Mouse (Mus musculus) bone marrow, adult 2 months (tissue): ENCODE measurements around the gene Npw. TPM values are rescaled to one million over a fixed set of nuclear protein-coding genes. Genes with fewer than 3 reads are reported as not detected.

ENCODE experiments used
- H3K27ac ChIP-seq: fragments of 200-500 bp; 2 replicates; pipeline ENCODE4 v1.5.1; 2012; ENCODE audit warnings: low read depth, mild to moderate bottlenecking, control low read depth, inconsistent platforms, low read length; ENCODE audit not compliant: control insufficient read depth, poor library complexity, insufficient read depth
- H3K4me1 ChIP-seq: fragments of 200-500 bp; 2 replicates; pipeline ENCODE4 v1.6.1; 2011; ENCODE audit warnings: low read length; ENCODE audit not compliant: control insufficient read depth, insufficient read depth
- H3K4me3 ChIP-seq: fragments of 200-500 bp; replicated peaks from 2 replicates; pipeline ENCODE3; 2011; ENCODE audit warnings: mild to moderate bottlenecking, low read depth, low read length, control low read depth; ENCODE audit not compliant: control insufficient read depth
- CTCF ChIP-seq: fragments of 200-500 bp; IDR thresholded peaks from 2 replicates; pipeline ENCODE4 v1.5.1; 2011; ENCODE audit warnings: low read length, control low read depth; ENCODE audit not compliant: control insufficient read depth, insufficient read depth
- POLR2A ChIP-seq: fragments of 200-500 bp; IDR thresholded peaks from 2 replicates; pipeline ENCODE4 v1.6.1; 2011; ENCODE audit warnings: low read depth, mild to moderate bottlenecking, control low read depth, low read length, borderline replicate concordance; ENCODE audit not compliant: control insufficient read depth
- WGBS: fragments of 180-500 bp; shearing (Covaris S2); methylation state at CpG from one replicate; pipeline ENCODE4 v1.1.7; 2018; 5-methylcytosine and 5-hydroxymethylcytosine counted together
- polyA plus RNA-seq: library from polyadenylated mRNA; stranded (reverse); fragments of >200 nt; gene quantifications from 2 replicates; pipeline ENCODE4 v1.2.4, GENCODE M21; 2011; ENCODE audit warnings: low replicate concordance; ENCODE audit not compliant: missing spikeins, insufficient read depth, insufficient read length

The Npw gene
- polyA plus RNA-seq, 1 experiment, result not detected

- H3K27ac ChIP-seq, result no peak overlapping the region
- no peak for TF ChIP-seq CTCF
- no peak for TF ChIP-seq POLR2A
- WGBS, result 48% methylated on average over 5 of the region's 5 CpGs
These were observed 39.7 kb upstream of the Npw start for GRCm38 (mm10) chr17:24697985-24698384.

GRCm38 (mm10) chr17:24696011-24696697 lies 37.9 kb upstream of the Npw start, which contains the start of the genes Gfer and Noxo1:
TSS of gene Gfer (minus strand) at chr17:24696156.
TSS of gene Noxo1 (plus strand) at chr17:24696234.
- peak within 1 kb of the TSS; percentile 83 for H3K27ac ChIP-seq
- no peaks in the 10 kb centered on the region; the same call in 1 of the 2 replicates for H3K4me1 ChIP-seq
- H3K4me3 ChIP-seq, result peak within 1 kb of the TSS; percentile 95
- TF ChIP-seq CTCF, result 0 out of 2 replicates have a peak, but pooled peaks have one; percentile 8
- TF ChIP-seq POLR2A, result peak; percentile 62; the same call in 1 of the 2 replicates
- under 1% methylated on average over 76 of the region's 76 CpGs for WGBS

More at GRCm38 (mm10) chr17:24697985-24698384, 39.7 kb upstream of the Npw start:
- Histone ChIP-seq H3K4me1 (no peaks in the 10 kb centered on the region; the same call in 1 of the 2 replicates), H3K4me3 (no peak overlapping the region)

GRCm38 (mm10) chr17:24695326-24696010 lies 37.2 kb upstream of the Npw start:
- WGBS, result 17% methylated on average over 51 of the region's 51 CpGs
- Histone ChIP-seq H3K4me1 (no peaks in the 10 kb centered on the region; the same call in 1 of the 2 replicates), H3K4me3 (peak overlapping the region; percentile 69), H3K27ac (peak overlapping the region; percentile 83)
- TF ChIP-seq POLR2A (no peak), CTCF (no peak)

- TF ChIP-seq POLR2A, result no peak
- TF ChIP-seq CTCF, result no peak
- H3K4me1 ChIP-seq, result no peaks in the 10 kb centered on the region; the same call in 1 of the 2 replicates
- 45% methylated on average over 5 of the region's 5 CpGs for WGBS
- H3K27ac ChIP-seq, result no peak overlapping the region
- no peak overlapping the region for H3K4me3 ChIP-seq
These were observed 34.1 kb upstream of the Npw start for GRCm38 (mm10) chr17:24692385-24692784.

GRCm38 (mm10) chr17:24689251-24690081 lies 31.2 kb upstream of the Npw start, which contains the start of gene Syngr3:
TSS of gene Syngr3 (minus strand) at chr17:24689955.
- WGBS, result 3% methylated on average over 55 of the region's 55 CpGs
- no peak within 1 kb of the TSS for H3K27ac ChIP-seq
- no peak within 1 kb of the TSS for H3K4me3 ChIP-seq
- TF ChIP-seq CTCF (no peak), POLR2A (no peak)
- no peaks in the 10 kb centered on the region for H3K4me1 ChIP-seq

- no peaks in the 10 kb centered on the region for H3K4me1 ChIP-seq
- no peak overlapping the region for H3K27ac ChIP-seq
- peak overlapping the region; percentile 62 for H3K4me3 ChIP-seq
- TF ChIP-seq CTCF (no peak), POLR2A (no peak)
- WGBS, result 20% methylated on average over 23 of the region's 23 CpGs
These were observed 29.3 kb upstream of the Npw start for GRCm38 (mm10) chr17:24687599-24687998.

- H3K4me1 ChIP-seq, result no peaks in the 10 kb centered on the region
- TF ChIP-seq POLR2A (no peak; the same call in 1 of the 2 replicates), CTCF (no peak)
- under 1% methylated on average over 25 of the region's 25 CpGs for WGBS
- H3K27ac ChIP-seq, result no peak overlapping the region
- H3K4me3 ChIP-seq, result peak overlapping the region; percentile 62
These were observed 28.9 kb upstream of the Npw start for GRCm38 (mm10) chr17:24687146-24687595.
